In genomic region chr2:131952456-131952855, GRCm38 (mm10) we compare ENCODE assay signal across 12 mouse cellular contexts. TPM values are rescaled to one million over a fixed set of nuclear protein-coding genes. Genes with fewer than 3 reads are reported as not detected.
DNase-seq lines count a peak whose midpoint lies in the region; ATAC-seq and TF ChIP-seq lines count a peak whose summit lies in the region.
"Had no signal": no experiment of that assay in that cellular context is flagged by ENCODE, and none has a peak within 500 bp of the region (broad histone marks: within the 10 kb centered on the region; RNA-seq: fewer than 3 reads in every experiment).

No protein-coding gene starts in this region.

- H3K4me1 ChIP-seq in hindbrain, embryonic 13.5 days (replicated peaks): peaks cover 24% of the 10 kb centered on the region
- H3K4me1 ChIP-seq in hindbrain, embryonic 14.5 days (replicated peaks; ENCODE audit: control insufficient read depth, insufficient read depth, low read length): peaks cover 7% of the 10 kb centered on the region; the same call in 1 of the 2 replicates
- H3K4me1 ChIP-seq in neural tube, embryonic 15.5 days: peaks cover 29% of the 10 kb centered on the region
- H3K4me1 ChIP-seq in limb, embryonic 14.5 days (ENCODE audit: control insufficient read depth, insufficient read depth, low read length): peaks cover 3% of the 10 kb centered on the region; the same call in 1 of the 2 replicates

- H3K27me3 ChIP-seq in hindbrain, embryonic 13.5 days: peaks cover 56% of the 10 kb centered on the region
- H3K27me3 ChIP-seq in hindbrain, embryonic 14.5 days (ENCODE audit: control insufficient read depth, insufficient read depth, low read length): peaks cover 28% of the 10 kb centered on the region
- peaks cover 30% of the 10 kb centered on the region for H3K27me3 ChIP-seq in neural tube, embryonic 15.5 days (replicated peaks)
- H3K27me3 ChIP-seq in limb, embryonic 14.5 days (ENCODE audit: control insufficient read depth, insufficient read depth, low read length): peaks cover 18% of the 10 kb centered on the region; the same call in 1 of the 2 replicates

- no peak overlapping the region for H3K27ac ChIP-seq in hindbrain, embryonic 13.5 days
- no peak overlapping the region for H3K27ac ChIP-seq in hindbrain, embryonic 14.5 days
- no peak overlapping the region for H3K27ac ChIP-seq in neural tube, embryonic 15.5 days (replicated peaks)
- no peak overlapping the region for H3K27ac ChIP-seq in limb, embryonic 14.5 days (replicated peaks; ENCODE audit: low read depth, low read length)
- H3K27ac ChIP-seq: stomach, embryonic 15.5 days had no signal

- H3K9ac ChIP-seq in hindbrain, embryonic 13.5 days: no peak overlapping the region
- H3K9ac ChIP-seq in hindbrain, embryonic 14.5 days: no peak overlapping the region
- no peak overlapping the region for H3K9ac ChIP-seq in neural tube, embryonic 15.5 days (replicated peaks)
- H3K9ac ChIP-seq in limb, embryonic 14.5 days (ENCODE audit: low read depth, low read length, severe bottlenecking): no peak overlapping the region
- H3K9ac ChIP-seq: stomach, embryonic 15.5 days had no signal

- H3K4me2 ChIP-seq in hindbrain, embryonic 13.5 days: peak overlapping the region; percentile 44; the same call in 1 of the 2 replicates
- no peak overlapping the region for H3K4me2 ChIP-seq in hindbrain, embryonic 14.5 days (replicated peaks)
- peak overlapping the region; percentile 43; the same call in 1 of the 2 replicates for H3K4me2 ChIP-seq in neural tube, embryonic 15.5 days
- 0 out of 2 replicates have a peak overlapping the region, but pooled peaks have one; percentile 29 for H3K4me2 ChIP-seq in limb, embryonic 14.5 days (replicated peaks; ENCODE audit: low read depth, low read length, severe bottlenecking)

- 45% methylated on average over 2 of the region's 2 CpGs for WGBS in hindbrain, embryonic 13.5 days
- 58% methylated on average over 2 of the region's 2 CpGs for WGBS in hindbrain, embryonic 14.5 days
- 50% methylated on average over 2 of the region's 2 CpGs for whole genome bisulfite sequencing in neural tube, embryonic 15.5 days
- WGBS in limb, embryonic 14.5 days: 39% methylated on average over 2 of the region's 2 CpGs

- no peak for DNase-seq in hindbrain, embryonic 14.5 days (ENCODE audit: low spot score)
- DNase-seq in neural tube, embryonic 10.5 days (ENCODE audit: extremely low spot score, low spot score): no peak
- DNase-seq in heart, postnatal 4 days: peak; percentile 36
- no peak for DNase-seq in limb, embryonic 14.5 days (ENCODE audit: low spot score)
- DNase-seq in embryo, embryonic 11 days: no peak
- DNase-seq: left cerebral cortex, postnatal 4 days; lung, postnatal 10 days had no signal

- H3K9me3 ChIP-seq in hindbrain, embryonic 13.5 days: no peaks in the 10 kb centered on the region
- no peaks in the 10 kb centered on the region for H3K9me3 ChIP-seq in hindbrain, embryonic 14.5 days (ENCODE audit: control insufficient read depth, low read length)
- no peaks in the 10 kb centered on the region for H3K9me3 ChIP-seq in neural tube, embryonic 15.5 days (replicated peaks)
- no peaks in the 10 kb centered on the region for H3K9me3 ChIP-seq in limb, embryonic 14.5 days (ENCODE audit: control insufficient read depth, low read length)
- H3K9me3 ChIP-seq: stomach, embryonic 15.5 days had no signal

- H3K36me3 ChIP-seq in hindbrain, embryonic 13.5 days: no peaks in the 10 kb centered on the region
- no peaks in the 10 kb centered on the region for H3K36me3 ChIP-seq in hindbrain, embryonic 14.5 days (replicated peaks; ENCODE audit: control insufficient read depth, insufficient read depth)
- H3K36me3 ChIP-seq in neural tube, embryonic 15.5 days: no peaks in the 10 kb centered on the region
- H3K36me3 ChIP-seq in limb, embryonic 14.5 days (ENCODE audit: control insufficient read depth, insufficient read depth, low read length): no peaks in the 10 kb centered on the region
- H3K36me3 ChIP-seq: stomach, embryonic 15.5 days had no signal

- no peak overlapping the region for H3K4me3 ChIP-seq in hindbrain, embryonic 13.5 days
- no peak overlapping the region for H3K4me3 ChIP-seq in hindbrain, embryonic 14.5 days (replicated peaks; ENCODE audit: low read length)
- H3K4me3 ChIP-seq in neural tube, embryonic 15.5 days (replicated peaks): no peak overlapping the region
- 0 out of 2 replicates have a peak overlapping the region, but pooled peaks have one; percentile 9 for H3K4me3 ChIP-seq in limb, embryonic 14.5 days (replicated peaks; ENCODE audit: low read length)

- no peak for TF ChIP-seq POLR2A in limb, embryonic 14.5 days (IDR thresholded peaks at IDR 0.05; ENCODE audit: borderline replicate concordance, extremely low read depth, insufficient read depth, insufficient read length)

- no peak for ATAC-seq in hindbrain, embryonic 13.5 days (ENCODE audit: low FRiP score)
- no peak for ATAC-seq in hindbrain, embryonic 14.5 days (ENCODE audit: low FRiP score)
- ATAC-seq in neural tube, embryonic 15.5 days (ENCODE audit: low FRiP score): no peak
- no peak for ATAC-seq in limb, embryonic 14.5 days (ENCODE audit: low FRiP score, low read depth)

RNA-seq across cellular contexts. Expression of gene Prnd, which starts 1.8 kb away (rescaled TPM):
- 11.8 and 13.3 TPM in 2 replicates for polyA plus RNA-seq in hindbrain, embryonic 13.5 days (2015; fragmentation: Nextera tagmentation; extraction: Ambion mirVana)
- polyA plus RNA-seq in hindbrain, embryonic 14.5 days (2014; fragmentation: Nextera tagmentation; extraction: Ambion mirVana): 11.8 and 15.0 TPM in 2 replicates
- polyA plus RNA-seq in neural tube, embryonic 15.5 days (2015; fragmentation: Nextera tagmentation; extraction: Ambion mirVana): 9.5 and 15.1 TPM in 2 replicates
- total RNA-seq in heart, postnatal 4 days (2021): 10 to 100 TPM; 17.6 to 22.9 TPM
- 41.2 and 46.2 TPM in 2 replicates for polyA plus RNA-seq in limb, embryonic 14.5 days (2012; rRNA removed)
- polyA plus RNA-seq in limb, embryonic 14.5 days (2014; fragmentation: Nextera tagmentation; extraction: Ambion mirVana): 44.6 and 50.5 TPM in 2 replicates

RNA-seq across cellular contexts. Expression of gene Prn, which starts 42.7 kb away (rescaled TPM):
- not detected in 2 replicates for polyA plus RNA-seq in hindbrain, embryonic 13.5 days (2015; fragmentation: Nextera tagmentation; extraction: Ambion mirVana)
- not detected in 2 replicates for polyA plus RNA-seq in hindbrain, embryonic 14.5 days (2014; fragmentation: Nextera tagmentation; extraction: Ambion mirVana)
- not detected in 2 replicates for polyA plus RNA-seq in neural tube, embryonic 15.5 days (2015; fragmentation: Nextera tagmentation; extraction: Ambion mirVana)
- 1 to 10 TPM in 1 of 2 experiments, not detected in 1; 2.9 TPM for total RNA-seq in heart, postnatal 4 days (2021)
- polyA plus RNA-seq in limb, embryonic 14.5 days (2012; rRNA removed): 0.12 TPM in 1 of 2 replicates, not detected in the other
- polyA plus RNA-seq in limb, embryonic 14.5 days (2014; fragmentation: Nextera tagmentation; extraction: Ambion mirVana): not detected in 2 replicates
- polyA plus RNA-seq: forebrain, embryonic 11.5 days; gonadal fat pad, adult 2 months; stomach, embryonic 15.5 days had no signal

RNA-seq across cellular contexts. Expression of gene Prnp, which starts 42.7 kb away (rescaled TPM):
- polyA plus RNA-seq in hindbrain, embryonic 13.5 days (2015; fragmentation: Nextera tagmentation; extraction: Ambion mirVana): 113 and 118 TPM in 2 replicates
- polyA plus RNA-seq in hindbrain, embryonic 14.5 days (2014; fragmentation: Nextera tagmentation; extraction: Ambion mirVana): 99.5 and 101 TPM in 2 replicates
- polyA plus RNA-seq in neural tube, embryonic 15.5 days (2015; fragmentation: Nextera tagmentation; extraction: Ambion mirVana): 141 and 148 TPM in 2 replicates
- 10 to 100 TPM; 83.1 to 85.9 TPM for total RNA-seq in heart, postnatal 4 days (2021)
- 38.4 and 39.1 TPM in 2 replicates for polyA plus RNA-seq in limb, embryonic 14.5 days (2012; rRNA removed)
- polyA plus RNA-seq in limb, embryonic 14.5 days (2014; fragmentation: Nextera tagmentation; extraction: Ambion mirVana): 36.1 and 43.1 TPM in 2 replicates
